Mouse (Mus musculus) hindbrain, embryonic 11.5 days (tissue): ENCODE measurements around the gene Lrrc56. TPM values are rescaled to one million over a fixed set of nuclear protein-coding genes. Genes with fewer than 3 reads are reported as not detected.

Source experiments
- ATAC-seq: fragments of 200-750 bp; cut with Nextera tagmentation; 2 replicates; pipeline ENCODE4 v1.8.0; 2017; ENCODE audit warnings: mild to moderate bottlenecking, moderate TSS enrichment, moderate library complexity; ENCODE audit not compliant: low FRiP score
- DNase-seq: peaks from one replicate; pipeline ENCODE4 v3.0.0-alpha.2; 2015; ENCODE audit warnings: low spot score
- H3K27ac ChIP-seq: fragments of 300-500 bp; sonication (generic); 2 replicates; pipeline ENCODE4 v1.5.1; 2014; ENCODE audit warnings: mild to moderate bottlenecking, low read depth, low read length
- H3K27me3 ChIP-seq: fragments of 300-500 bp; sonication (generic); 2 replicates; pipeline ENCODE4 v1.6.1; 2014; ENCODE audit warnings: mild to moderate bottlenecking, low read length, moderate library complexity, mixed read lengths; ENCODE audit not compliant: control insufficient read depth, insufficient read depth
- H3K36me3 ChIP-seq: fragments of 300-500 bp; sonication (generic); 2 replicates; pipeline ENCODE4 v1.6.1; 2014; ENCODE audit warnings: mild to moderate bottlenecking, low read length, moderate library complexity, mixed read lengths; ENCODE audit not compliant: control insufficient read depth, insufficient read depth
- H3K4me1 ChIP-seq: fragments of 300-500 bp; sonication (generic); replicated peaks from 2 replicates; pipeline ENCODE4 v1.6.1; 2014; ENCODE audit warnings: low read length, mixed read lengths; ENCODE audit not compliant: control insufficient read depth, insufficient read depth
- H3K4me2 ChIP-seq: fragments of 300-500 bp; sonication (generic); replicated peaks from 2 replicates; pipeline ENCODE4 v1.6.1; 2014; ENCODE audit warnings: mild to moderate bottlenecking, low read depth, low read length
- H3K4me3 ChIP-seq: fragments of 300-500 bp; sonication (generic); 2 replicates; pipeline ENCODE4 v1.5.1; 2014; ENCODE audit warnings: low read depth, low read length
- H3K9ac ChIP-seq: fragments of 300-500 bp; sonication (generic); 2 replicates; pipeline ENCODE4 v1.6.1; 2014; ENCODE audit warnings: low read depth, low read length
- H3K9me3 ChIP-seq: fragments of 300-500 bp; sonication (generic); 2 replicates; pipeline ENCODE4 v1.6.1; 2016; ENCODE audit warnings: low read length; ENCODE audit not compliant: control insufficient read depth
- WGBS: fragments of 180-500 bp; shearing (Covaris S2); extraction: QIAGEN DNeasy Blood & Tissue Kit; methylation state at CpG from one replicate; pipeline ENCODE4 v1.1.7; 2014; 5-methylcytosine and 5-hydroxymethylcytosine counted together
- polyA plus RNA-seq: library from polyadenylated mRNA; unstranded; fragments of >200 nt; fragmentation: Nextera tagmentation; extraction: Ambion mirVana; gene quantifications from 2 replicates; pipeline ENCODE4 v1.2.1, GENCODE M21; 2014

The Lrrc56 gene
- polyA plus RNA-seq, 1 experiment from 2014 or later, result 7.8 TPM

GRCm38 (mm10) chr7:141167901-141168517 lies 25.9 kb upstream of the Lrrc56 start:
- DNase-seq, result no peak
- Histone ChIP-seq H3K4me2 (peak overlapping the region; percentile 45), H3K36me3 (no peaks in the 10 kb centered on the region), H3K27me3 (no peaks in the 10 kb centered on the region), H3K4me3 (peak overlapping the region; percentile 26), H3K9ac (peak overlapping the region; percentile 58), H3K27ac (no peak overlapping the region), H3K9me3 (no peaks in the 10 kb centered on the region), H3K4me1 (0 out of 2 replicates have a peak, but pooled peaks cover 3% of the 10 kb centered on the region)
- 22% methylated on average over 7 of the region's 7 CpGs for WGBS
- ATAC-seq, result no peak

DNA sequence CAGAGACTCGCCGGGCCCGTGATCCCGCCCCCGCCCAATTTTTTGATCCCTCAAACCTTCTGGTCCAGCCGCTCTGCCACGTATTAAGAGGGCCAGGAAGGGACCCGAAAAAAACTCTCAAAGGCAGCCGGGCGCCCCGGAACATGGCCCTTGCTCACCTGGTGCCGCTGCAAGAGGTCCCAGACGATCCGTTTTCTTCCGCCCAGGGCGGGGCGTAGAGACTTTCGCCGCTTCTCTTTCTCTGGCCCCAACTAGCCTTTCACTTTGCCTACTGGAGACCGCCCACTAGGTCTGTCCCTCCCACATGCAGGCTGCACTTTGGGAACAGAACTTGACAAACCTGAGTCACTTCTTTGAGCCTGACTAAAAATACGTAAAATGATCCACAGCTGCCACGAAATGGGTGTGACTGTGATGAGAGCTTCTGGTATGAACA lies 25.4 kb upstream of the Lrrc56 start:
- Histone ChIP-seq H3K9ac (peak overlapping the region; percentile 58), H3K27me3 (no peaks in the 10 kb centered on the region), H3K36me3 (no peaks in the 10 kb centered on the region), H3K4me3 (peak overlapping the region; percentile 26), H3K27ac (no peak overlapping the region), H3K4me1 (0 out of 2 replicates have a peak, but pooled peaks cover 3% of the 10 kb centered on the region), H3K4me2 (peak overlapping the region; percentile 45), H3K9me3 (no peaks in the 10 kb centered on the region)
- DNase-seq, result peak; percentile 27
- ATAC-seq, result no peak
- 3% methylated on average over 21 of the region's 22 CpGs for WGBS

DNA sequence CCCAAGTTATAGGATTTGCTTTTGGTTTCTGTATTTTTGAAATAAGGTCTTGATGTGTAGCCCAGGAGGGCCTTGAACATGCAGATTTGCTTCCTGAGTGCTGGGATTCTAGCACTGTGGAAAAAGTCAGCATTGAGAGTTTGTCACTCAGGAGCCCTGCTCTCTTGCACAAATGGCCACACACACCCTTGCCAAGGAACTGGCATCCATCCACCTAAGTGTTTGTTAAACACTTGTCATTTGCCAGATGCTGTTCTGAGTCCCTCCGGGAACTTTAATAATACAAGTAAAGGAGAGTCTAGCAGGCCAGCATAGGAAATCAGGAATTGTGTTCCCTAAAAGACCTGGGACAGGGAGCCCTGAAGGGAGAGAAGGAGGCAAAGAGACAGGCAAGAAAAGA lies 24.7 kb upstream of the Lrrc56 start:
- H3K36me3 ChIP-seq, result no peaks in the 10 kb centered on the region
- no peaks in the 10 kb centered on the region for H3K9me3 ChIP-seq
- no peaks in the 10 kb centered on the region for H3K27me3 ChIP-seq
- no peak for ATAC-seq
- H3K4me2 ChIP-seq, result no peak overlapping the region
- H3K9ac ChIP-seq, result no peak overlapping the region
- no peak overlapping the region for H3K27ac ChIP-seq
- H3K4me1 ChIP-seq, result 0 out of 2 replicates have a peak, but pooled peaks cover 3% of the 10 kb centered on the region
- H3K4me3 ChIP-seq, result no peak overlapping the region
- no peak for DNase-seq
- WGBS, result 92% methylated on average over 1 of the region's 1 CpGs

DNA sequence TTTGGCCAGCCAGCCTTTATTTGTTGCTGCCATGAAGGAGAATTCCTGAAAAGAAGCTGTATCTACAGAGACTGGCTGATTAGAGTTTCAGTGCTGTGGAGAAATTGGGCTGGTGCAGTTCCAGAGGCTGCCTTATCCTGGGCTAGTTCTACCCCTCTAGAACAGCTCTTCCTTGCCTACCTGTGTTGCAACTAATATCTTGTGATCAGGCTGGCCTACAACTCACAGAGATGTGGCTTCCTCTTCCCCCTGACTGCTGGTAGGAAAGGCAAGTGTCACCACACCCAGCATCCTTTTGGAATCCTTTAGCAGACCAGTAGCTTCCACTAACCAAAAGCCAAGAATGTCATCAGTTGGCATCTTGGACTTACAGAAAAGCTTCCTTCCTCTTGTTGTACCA lies 24.1 kb upstream of the Lrrc56 start:
- no peak for DNase-seq
- no peaks in the 10 kb centered on the region for H3K27me3 ChIP-seq
- H3K27ac ChIP-seq, result no peak overlapping the region
- H3K4me3 ChIP-seq, result no peak overlapping the region
- H3K4me1 ChIP-seq, result 0 out of 2 replicates have a peak, but pooled peaks cover 3% of the 10 kb centered on the region
- no peaks in the 10 kb centered on the region for H3K9me3 ChIP-seq
- ATAC-seq, result no peak
- H3K36me3 ChIP-seq, result no peaks in the 10 kb centered on the region
- H3K4me2 ChIP-seq, result no peak overlapping the region
- no peak overlapping the region for H3K9ac ChIP-seq

- H3K4me3 ChIP-seq, result peak within 1 kb of the TSS; percentile 45
- DNase-seq (peak; percentile 96), ATAC-seq (peak; percentile 97)
- WGBS, result 4% methylated on average over 54 of the region's 55 CpGs
- no peaks in the 10 kb centered on the region for H3K36me3 ChIP-seq
- 0 out of 2 replicates have a peak, but pooled peaks cover 3% of the 10 kb centered on the region for H3K4me1 ChIP-seq
- peak within 1 kb of the TSS; percentile 60 for H3K9ac ChIP-seq
- H3K27ac ChIP-seq, result peak within 1 kb of the TSS; percentile 90
- H3K9me3 ChIP-seq, result no peaks in the 10 kb centered on the region
- no peaks in the 10 kb centered on the region for H3K27me3 ChIP-seq
- H3K4me2 ChIP-seq, result peak within 1 kb of the TSS; percentile 56
Measured at GRCm38 (mm10) chr7:141172116-141173006, 21.6 kb upstream of the Lrrc56 start, which contains the start of gene Rnh1. Gene Rnh1, minus strand, starts transcription at chr7:141172857.

DNA sequence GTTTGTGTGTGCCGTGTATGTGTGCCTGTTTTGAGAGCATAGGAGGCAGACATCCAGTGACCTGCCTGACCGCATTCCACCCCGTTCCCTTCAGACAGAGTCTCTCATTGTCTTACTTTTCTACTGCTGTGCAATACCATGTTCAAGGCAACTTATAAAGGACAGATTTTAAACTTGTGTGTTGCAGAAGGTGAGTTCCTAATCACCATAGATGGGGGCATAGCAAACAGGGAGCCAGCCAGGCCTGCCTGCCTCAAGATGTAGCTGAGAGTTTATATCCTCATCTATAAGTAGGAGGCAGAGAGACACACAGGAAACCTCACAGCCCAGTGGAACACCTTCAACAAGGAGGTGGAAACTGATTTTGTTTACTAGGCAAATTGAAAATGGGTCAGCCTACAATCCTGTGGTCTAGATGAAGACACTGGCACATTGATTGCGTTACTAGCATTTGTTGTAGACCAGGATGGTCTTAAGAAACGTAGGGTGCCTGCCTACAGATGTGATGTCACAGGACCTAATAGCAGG lies 20.6 kb upstream of the Lrrc56 start:
- H3K27ac ChIP-seq, result no peak overlapping the region
- H3K9me3 ChIP-seq, result no peaks in the 10 kb centered on the region
- H3K36me3 ChIP-seq, result no peaks in the 10 kb centered on the region
- no peaks in the 10 kb centered on the region for H3K4me1 ChIP-seq
- H3K9ac ChIP-seq, result peak overlapping the region; percentile 60; the same call in 1 of the 2 replicates
- DNase-seq (no peak), ATAC-seq (no peak)
- H3K4me3 ChIP-seq, result peak overlapping the region; percentile 45
- H3K4me2 ChIP-seq, result peak overlapping the region; percentile 56; the same call in 1 of the 2 replicates
- WGBS, result 90% methylated on average over 5 of the region's 5 CpGs
- no peaks in the 10 kb centered on the region for H3K27me3 ChIP-seq

DNA sequence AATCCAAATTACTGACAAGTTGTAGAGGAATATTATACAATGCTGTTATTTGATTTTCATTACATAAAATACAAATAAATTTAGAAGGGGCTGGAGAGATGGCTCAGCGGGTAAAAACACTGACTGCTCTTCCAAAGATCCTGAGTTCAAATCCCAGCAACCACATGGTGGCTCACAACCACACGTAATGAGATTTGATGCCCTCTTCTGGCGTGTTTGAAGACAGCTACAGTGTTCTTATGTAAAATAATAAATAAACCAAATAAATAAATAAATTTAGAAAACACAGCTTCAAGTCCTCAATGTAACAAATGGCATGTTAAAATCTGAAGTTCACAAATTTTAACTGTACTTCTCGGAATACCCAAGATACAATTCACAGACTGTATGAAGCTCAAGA lies 18.9 kb upstream of the Lrrc56 start:
- H3K27ac ChIP-seq, result no peak overlapping the region
- no peak overlapping the region for H3K9ac ChIP-seq
- H3K4me3 ChIP-seq, result no peak overlapping the region
- H3K4me1 ChIP-seq, result no peaks in the 10 kb centered on the region
- 87% methylated on average over 4 of the region's 4 CpGs for WGBS
- no peaks in the 10 kb centered on the region for H3K36me3 ChIP-seq
- DNase-seq, result no peak
- no peaks in the 10 kb centered on the region for H3K27me3 ChIP-seq
- H3K9me3 ChIP-seq, result no peaks in the 10 kb centered on the region
- ATAC-seq, result no peak
- H3K4me2 ChIP-seq, result no peak overlapping the region

DNA sequence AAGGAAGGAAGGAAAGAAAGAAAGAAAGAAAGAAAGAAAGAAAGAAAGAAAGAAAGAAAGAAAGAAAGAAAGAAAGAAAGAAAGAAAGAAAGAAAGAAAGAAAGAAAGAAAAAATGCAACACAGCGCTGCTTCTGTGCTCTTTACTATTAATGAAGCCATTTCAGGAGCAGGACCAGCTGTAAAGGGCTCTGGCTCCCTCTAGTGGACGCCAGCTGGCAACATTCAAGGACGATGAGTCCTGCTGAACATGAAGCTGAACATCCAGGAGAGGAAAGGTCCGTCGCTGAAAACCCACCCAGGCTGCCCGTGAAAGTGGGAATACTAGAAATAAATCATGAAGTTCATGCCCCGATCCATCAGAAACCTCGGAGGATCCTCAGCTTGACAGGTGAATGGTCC lies 17.8 kb upstream of the Lrrc56 start:
- WGBS, result 2% methylated on average over 8 of the region's 8 CpGs
- peak; percentile 93 for DNase-seq
- ATAC-seq, result no peak
- Histone ChIP-seq H3K36me3 (no peaks in the 10 kb centered on the region), H3K4me1 (no peaks in the 10 kb centered on the region), H3K27me3 (no peaks in the 10 kb centered on the region), H3K9me3 (no peaks in the 10 kb centered on the region), H3K4me3 (no peak overlapping the region), H3K4me2 (no peak overlapping the region), H3K27ac (no peak overlapping the region), H3K9ac (no peak overlapping the region)
